28 mouse cellular contexts compared by ENCODE assay signal in the genomic region with DNA sequence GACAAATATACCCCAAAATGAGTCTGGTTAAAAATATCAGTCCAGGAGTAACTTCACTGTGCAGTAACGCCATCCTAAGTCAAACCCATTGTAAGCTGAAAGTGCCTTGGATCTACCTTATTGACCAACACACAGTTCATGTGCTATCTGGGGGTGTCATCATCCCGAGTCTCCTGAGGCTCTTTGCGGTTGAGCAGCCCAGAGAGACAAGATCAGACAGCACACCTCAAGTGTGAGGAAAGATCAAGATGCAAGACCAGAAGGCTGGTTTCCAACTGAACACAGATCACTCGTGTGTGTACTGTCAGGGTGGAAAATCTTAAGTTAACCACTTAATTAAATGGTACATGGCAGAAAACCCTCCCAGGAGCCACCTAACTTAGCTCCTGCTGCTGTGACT.
A peak's percentile ranks its signal among the peaks of the same experiment; 100 is the strongest.
DNase-seq lines count a peak whose midpoint lies in the region; ATAC-seq and TF ChIP-seq lines count a peak whose summit lies in the region.
"Had no signal": no experiment of that assay in that cellular context is flagged by ENCODE, and none has a peak within 500 bp of the region (broad histone marks: within the 10 kb centered on the region; RNA-seq: fewer than 3 reads in every experiment).

No protein-coding gene starts in this region.

- no peak for TF ChIP-seq CTCF in lung, adult 2 months (IDR thresholded peaks at IDR 0.05; ENCODE audit: insufficient read depth, low read length)

- 79% methylated on average over 4 of the region's 4 CpGs for WGBS in lung, adult 2 months

- H3K4me1 ChIP-seq in lung, adult 2 months (ENCODE audit: control insufficient read depth, insufficient read depth, low read length), result no peaks in the 10 kb centered on the region; the same call in 1 of the 2 replicates

- H3K4me3 ChIP-seq in lung, adult 2 months (replicated peaks; ENCODE audit: extremely low read depth, low read depth, low read length), result no peak overlapping the region
- H3K4me3 ChIP-seq: embryonic facial prominence, embryonic 10.5 days; embryonic facial prominence, embryonic 15.5 days; heart, embryonic 13.5 days; hindbrain, embryonic 10.5 days; hindbrain, embryonic 15.5 days; liver, embryonic 13.5 days; midbrain, embryonic 12.5 days; neural tube, embryonic 15.5 days; stomach, embryonic 15.5 days had no signal

- ATAC-seq in megakaryocyte-erythroid progenitor cell, adult 5-6 weeks (replicated peaks; ENCODE audit: low FRiP score, low TSS enrichment, poor library complexity, severe bottlenecking), result 0 out of 2 replicates have a peak, but pooled peaks have one; percentile 25
- ATAC-seq: forebrain, embryonic 14.5 days had no signal

- DNase-seq in CD4-positive helper T cell, adult 2 months (ENCODE audit: low read depth, low spot score), result peak; percentile 40
- peak; percentile 48 for DNase-seq in CD4-positive, CD25-positive, alpha-beta regulatory T cell, adult 2 months (ENCODE audit: low read depth, low spot score)
- DNase-seq in fat pad, adult 2 months (ENCODE audit: extremely low read depth, low read depth, low spot score), result peak; percentile 84
- no peak for DNase-seq in left cerebral cortex, adult 9 months (ENCODE audit: low spot score in 2 of 2)
- no peak for DNase-seq in lung, adult 2 months
- DNase-seq in adrenal gland, adult 2 months, result no peak
- DNase-seq: adrenal gland, adult 8-10 months; cerebellum, adult 8-10 months; cerebellum, postnatal 25 days; gastrocnemius, postnatal 25 days; heart, postnatal 14 days; kidney, adult 18-20 months; kidney, postnatal 4 days; left cerebral cortex, postnatal 4 days; liver, embryonic 13.5 days; lung, embryonic 14.5 days; lung, postnatal 14 days; right cerebral cortex, adult 18-20 months had no signal

- no peak for TF ChIP-seq POLR2A in lung, adult 2 months (IDR thresholded peaks at IDR 0.05; ENCODE audit: borderline replicate concordance, extremely low read depth, low read depth, low read length)

Comparison
In these comparisons a context has a peak if more than half of its experiments do, and no peak if none do; other contexts are left out.
1. DNase-seq: peak in CD4-positive helper T cell, adult 2 months (single experiment), CD4-positive, CD25-positive, alpha-beta regulatory T cell, adult 2 months (single experiment) and fat pad, adult 2 months (single experiment); none in left cerebral cortex, adult 9 months (0 of 2), lung, adult 2 months (single experiment) and adrenal gland, adult 2 months (single experiment).